Mouse (Mus musculus): ENCODE data around the gene Larp1. TPM values are rescaled to one million over a fixed set of nuclear protein-coding genes. Genes with fewer than 3 reads are reported as not detected.

Larp1 gene
- polyA plus RNA-seq, 1 experiment from 2014 or later = 21.9 TPM

DNA sequence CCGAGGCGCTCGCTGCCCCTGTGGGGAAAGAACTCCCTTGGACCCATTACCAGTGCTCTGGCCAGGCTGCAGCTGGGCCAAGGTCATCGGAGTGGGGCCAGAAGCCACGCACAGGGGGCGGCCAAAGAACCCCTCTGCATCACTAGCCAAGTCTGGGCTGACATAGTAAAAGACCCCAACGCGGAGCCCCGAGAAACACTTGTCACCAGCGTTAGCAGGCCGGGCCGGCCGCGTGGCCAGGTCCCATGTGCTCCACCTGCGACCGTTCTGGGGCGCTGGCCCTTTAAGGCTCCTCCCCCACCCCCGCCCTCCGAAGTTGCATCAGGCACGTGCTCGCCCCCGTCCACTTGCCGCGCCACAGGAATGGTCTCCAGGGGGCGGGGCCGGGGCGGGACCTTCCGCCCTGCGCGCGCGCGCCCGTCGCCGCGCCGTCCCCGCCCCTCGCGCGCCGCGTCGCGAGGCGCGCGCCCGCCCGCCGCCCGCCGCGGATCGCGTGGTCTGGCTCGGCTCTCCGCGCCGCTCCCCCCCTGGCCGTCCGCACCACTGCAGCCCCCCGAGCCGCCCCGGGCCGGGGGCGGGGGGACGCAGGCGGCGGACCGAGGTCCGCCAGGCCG, 320 bp upstream of the Larp1 start:
- Histone ChIP-seq H3K9ac (ENCODE audit: low read depth, low read length) (peak overlapping the region; percentile 96), H3K36me3 (ENCODE audit: control insufficient read depth, insufficient read depth, low read length) (no peaks in the 10 kb centered on the region), H3K4me1 (ENCODE audit: control insufficient read depth, insufficient read depth, low read length) (peaks cover 11% of the 10 kb centered on the region), H3K4me2 (ENCODE audit: low read depth, low read length) (peak overlapping the region; percentile 87), H3K27ac (replicated peaks; ENCODE audit: low read depth, low read length) (peak overlapping the region; percentile 91), H3K4me3 (ENCODE audit: low read depth, low read length) (peak overlapping the region; percentile 97), H3K9me3 (ENCODE audit: control insufficient read depth, low read length) (no peaks in the 10 kb centered on the region), H3K27me3 (replicated peaks; ENCODE audit: control insufficient read depth, insufficient read depth, low read length) (no peaks in the 10 kb centered on the region)
- peak; percentile 96 for DNase-seq (ENCODE audit: low spot score)
- peak; percentile 93 for ATAC-seq (ENCODE audit: low read depth)
- WGBS = 0% methylated on average over 15 of the region's 74 CpGs

DNA sequence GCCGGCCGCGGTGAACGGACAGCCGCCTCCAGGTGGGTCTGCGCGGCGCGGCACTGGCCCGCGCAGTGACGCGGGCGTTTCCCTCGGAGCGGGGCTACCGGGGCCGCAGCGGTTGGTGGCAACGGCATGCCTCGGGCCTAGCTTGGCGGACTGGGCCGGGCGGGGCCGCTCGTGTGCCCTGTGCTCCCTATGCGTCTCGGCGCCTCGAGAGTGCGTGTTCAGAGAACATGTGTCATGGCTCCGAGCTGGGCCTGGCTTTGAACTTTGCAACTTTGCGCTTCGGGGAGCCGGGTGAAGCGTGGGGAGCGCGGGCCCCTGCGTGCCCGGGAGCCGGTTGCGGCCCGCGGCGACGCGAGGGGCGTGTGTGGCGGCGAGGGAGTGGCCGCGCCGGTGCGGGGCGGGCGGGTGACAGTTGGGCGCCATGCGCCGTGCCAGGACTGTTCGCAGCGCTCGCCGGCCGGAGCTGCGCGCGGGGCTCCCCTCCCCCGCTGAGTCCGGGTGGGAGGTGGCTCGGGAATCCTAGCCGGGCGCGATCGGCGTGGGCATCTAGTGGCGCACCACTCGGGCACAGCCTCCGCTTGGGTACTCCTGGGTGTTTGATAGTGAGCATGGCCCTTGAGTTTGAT, 765 bp downstream of the Larp1 start:
- peak overlapping the region; percentile 59 for H3K4me2 ChIP-seq (ENCODE audit: low read depth, low read length)
- peaks cover 11% of the 10 kb centered on the region for H3K4me1 ChIP-seq (ENCODE audit: control insufficient read depth, insufficient read depth, low read length)
- no peaks in the 10 kb centered on the region for H3K27me3 ChIP-seq (replicated peaks; ENCODE audit: control insufficient read depth, insufficient read depth, low read length)
- peak; percentile 65 for ATAC-seq (ENCODE audit: low read depth)
- H3K9ac ChIP-seq (ENCODE audit: low read depth, low read length) = peak overlapping the region; percentile 96
- no peaks in the 10 kb centered on the region for H3K36me3 ChIP-seq (ENCODE audit: control insufficient read depth, insufficient read depth, low read length)
- peak overlapping the region; percentile 97 for H3K4me3 ChIP-seq (ENCODE audit: low read depth, low read length)
- H3K27ac ChIP-seq (replicated peaks; ENCODE audit: low read depth, low read length) = peak overlapping the region; percentile 91
- 0% methylated on average over 38 of the region's 78 CpGs for WGBS
- no peaks in the 10 kb centered on the region for H3K9me3 ChIP-seq (ENCODE audit: control insufficient read depth, low read length)
- DNase-seq (ENCODE audit: low spot score) = peak; percentile 59

- WGBS = 2% methylated on average over 16 of the region's 16 CpGs
- Histone ChIP-seq H3K4me2 (ENCODE audit: low read depth, low read length) (peak overlapping the region; percentile 59), H3K4me3 (ENCODE audit: low read depth, low read length) (peak overlapping the region; percentile 97), H3K9ac (ENCODE audit: low read depth, low read length) (peak overlapping the region; percentile 96), H3K9me3 (ENCODE audit: control insufficient read depth, low read length) (no peaks in the 10 kb centered on the region), H3K4me1 (ENCODE audit: control insufficient read depth, insufficient read depth, low read length) (peaks cover 11% of the 10 kb centered on the region), H3K36me3 (ENCODE audit: control insufficient read depth, insufficient read depth, low read length) (no peaks in the 10 kb centered on the region), H3K27me3 (replicated peaks; ENCODE audit: control insufficient read depth, insufficient read depth, low read length) (no peaks in the 10 kb centered on the region), H3K27ac (replicated peaks; ENCODE audit: low read depth, low read length) (0 out of 2 replicates have a peak overlapping the region, but pooled peaks have one; percentile 91)
- DNase-seq (ENCODE audit: low spot score) (no peak), ATAC-seq (ENCODE audit: low read depth) (no peak)
Observed at GRCm38 (mm10) chr11:58010226-58010781, 1.4 kb downstream of the Larp1 start.

- Histone ChIP-seq H3K36me3 (ENCODE audit: control insufficient read depth, insufficient read depth, low read length) (no peaks in the 10 kb centered on the region), H3K9ac (ENCODE audit: low read depth, low read length) (peak overlapping the region; percentile 96), H3K27me3 (replicated peaks; ENCODE audit: control insufficient read depth, insufficient read depth, low read length) (no peaks in the 10 kb centered on the region), H3K27ac (replicated peaks; ENCODE audit: low read depth, low read length) (no peak overlapping the region), H3K4me3 (ENCODE audit: low read depth, low read length) (peak overlapping the region; percentile 97), H3K9me3 (ENCODE audit: control insufficient read depth, low read length) (no peaks in the 10 kb centered on the region), H3K4me2 (ENCODE audit: low read depth, low read length) (peak overlapping the region; percentile 59), H3K4me1 (ENCODE audit: control insufficient read depth, insufficient read depth, low read length) (peaks cover 11% of the 10 kb centered on the region)
- ATAC-seq (ENCODE audit: low read depth) (no peak), DNase-seq (ENCODE audit: low spot score) (no peak)
- WGBS = 34% methylated on average over 1 of the region's 1 CpGs
Observed at GRCm38 (mm10) chr11:58010930-58011329, 2.1 kb downstream of the Larp1 start.

DNA sequence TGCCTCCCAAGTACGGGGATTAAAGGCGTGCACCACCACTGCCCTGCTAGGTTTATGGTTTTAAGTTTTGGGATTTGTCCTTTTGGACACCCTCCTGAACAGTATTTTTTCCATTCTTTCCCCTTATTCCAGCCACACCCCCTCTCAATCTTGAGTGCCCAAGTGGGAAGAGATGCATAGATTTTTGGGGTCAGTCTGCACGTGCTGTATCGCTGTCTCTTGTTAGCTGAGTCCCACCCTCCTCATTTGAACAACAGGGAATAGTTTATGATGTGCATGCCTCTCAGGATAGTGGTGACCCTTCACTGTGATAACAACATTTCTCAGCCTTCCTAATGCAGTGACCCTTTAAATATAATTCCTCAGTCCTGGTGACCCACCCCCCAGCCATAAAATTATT, 2.9 kb downstream of the Larp1 start:
- 75% methylated on average over 4 of the region's 4 CpGs for WGBS
- H3K9me3 ChIP-seq (ENCODE audit: control insufficient read depth, low read length) = no peaks in the 10 kb centered on the region
- no peak overlapping the region for H3K9ac ChIP-seq (ENCODE audit: low read depth, low read length)
- H3K4me3 ChIP-seq (ENCODE audit: low read depth, low read length) = no peak overlapping the region
- H3K27me3 ChIP-seq (replicated peaks; ENCODE audit: control insufficient read depth, insufficient read depth, low read length) = no peaks in the 10 kb centered on the region
- no peak overlapping the region for H3K27ac ChIP-seq (replicated peaks; ENCODE audit: low read depth, low read length)
- ATAC-seq (ENCODE audit: low read depth) (no peak), DNase-seq (ENCODE audit: low spot score) (no peak)
- H3K4me2 ChIP-seq (ENCODE audit: low read depth, low read length) = no peak overlapping the region
- peaks cover 19% of the 10 kb centered on the region for H3K4me1 ChIP-seq (ENCODE audit: control insufficient read depth, insufficient read depth, low read length)
- no peaks in the 10 kb centered on the region for H3K36me3 ChIP-seq (ENCODE audit: control insufficient read depth, insufficient read depth, low read length)

DNA sequence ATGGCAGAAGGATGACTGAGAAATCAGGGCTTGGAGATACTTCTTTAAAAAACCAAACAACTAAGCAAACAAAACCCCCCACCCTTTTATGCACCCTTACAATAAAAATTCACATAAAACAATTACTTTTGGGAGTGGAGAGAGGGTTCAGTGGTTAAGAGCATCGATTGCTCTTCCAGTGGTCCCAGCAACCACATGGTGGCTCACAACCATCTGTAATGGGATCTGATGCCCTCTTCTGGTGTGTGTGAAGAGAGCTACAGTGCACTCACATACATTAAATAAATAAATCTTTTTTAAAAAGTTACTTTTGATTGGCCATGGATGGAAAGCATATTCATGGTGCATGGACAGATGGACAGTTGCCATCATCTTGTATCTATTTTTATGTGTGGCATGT, 3.8 kb downstream of the Larp1 start:
- no peaks in the 10 kb centered on the region for H3K9me3 ChIP-seq (ENCODE audit: control insufficient read depth, low read length)
- H3K36me3 ChIP-seq (ENCODE audit: control insufficient read depth, insufficient read depth, low read length) = no peaks in the 10 kb centered on the region
- no peak overlapping the region for H3K27ac ChIP-seq (replicated peaks; ENCODE audit: low read depth, low read length)
- 90% methylated on average over 1 of the region's 1 CpGs for WGBS
- H3K27me3 ChIP-seq (replicated peaks; ENCODE audit: control insufficient read depth, insufficient read depth, low read length) = no peaks in the 10 kb centered on the region
- no peak for ATAC-seq (ENCODE audit: low read depth)
- H3K9ac ChIP-seq (ENCODE audit: low read depth, low read length) = no peak overlapping the region
- peaks cover 27% of the 10 kb centered on the region for H3K4me1 ChIP-seq (ENCODE audit: control insufficient read depth, insufficient read depth, low read length)
- no peak for DNase-seq (ENCODE audit: low spot score)
- H3K4me2 ChIP-seq (ENCODE audit: low read depth, low read length) = no peak overlapping the region
- H3K4me3 ChIP-seq (ENCODE audit: low read depth, low read length) = no peak overlapping the region

- Histone ChIP-seq H3K9me3 (ENCODE audit: control insufficient read depth, low read length) (no peaks in the 10 kb centered on the region), H3K27ac (replicated peaks; ENCODE audit: low read depth, low read length) (no peak overlapping the region), H3K4me3 (ENCODE audit: low read depth, low read length) (no peak overlapping the region), H3K9ac (ENCODE audit: low read depth, low read length) (no peak overlapping the region), H3K36me3 (ENCODE audit: control insufficient read depth, insufficient read depth, low read length) (no peaks in the 10 kb centered on the region), H3K27me3 (replicated peaks; ENCODE audit: control insufficient read depth, insufficient read depth, low read length) (no peaks in the 10 kb centered on the region), H3K4me1 (ENCODE audit: control insufficient read depth, insufficient read depth, low read length) (peaks cover 27% of the 10 kb centered on the region), H3K4me2 (ENCODE audit: low read depth, low read length) (no peak overlapping the region)
- ATAC-seq (ENCODE audit: low read depth) (no peak), DNase-seq (ENCODE audit: low spot score) (no peak)
Observed at GRCm38 (mm10) chr11:58013100-58013499, 4.2 kb downstream of the Larp1 start.

- Histone ChIP-seq H3K4me3 (ENCODE audit: low read depth, low read length) (no peak overlapping the region), H3K4me2 (ENCODE audit: low read depth, low read length) (no peak overlapping the region), H3K36me3 (ENCODE audit: control insufficient read depth, insufficient read depth, low read length) (no peaks in the 10 kb centered on the region), H3K9me3 (ENCODE audit: control insufficient read depth, low read length) (no peaks in the 10 kb centered on the region), H3K27ac (replicated peaks; ENCODE audit: low read depth, low read length) (no peak overlapping the region), H3K27me3 (replicated peaks; ENCODE audit: control insufficient read depth, insufficient read depth, low read length) (no peaks in the 10 kb centered on the region), H3K4me1 (ENCODE audit: control insufficient read depth, insufficient read depth, low read length) (peaks cover 27% of the 10 kb centered on the region), H3K9ac (ENCODE audit: low read depth, low read length) (no peak overlapping the region)
- no peak for DNase-seq (ENCODE audit: low spot score)
- no peak for ATAC-seq (ENCODE audit: low read depth)
- WGBS = 81% methylated on average over 1 of the region's 1 CpGs
Observed at GRCm38 (mm10) chr11:58014604-58015003, 5.7 kb downstream of the Larp1 start.

GRCm38 (mm10) chr11:58015339-58015738, 6.5 kb downstream of the Larp1 start:
- 79% methylated on average over 2 of the region's 2 CpGs for WGBS
- no peaks in the 10 kb centered on the region for H3K9me3 ChIP-seq (ENCODE audit: control insufficient read depth, low read length)
- peaks cover 27% of the 10 kb centered on the region for H3K4me1 ChIP-seq (ENCODE audit: control insufficient read depth, insufficient read depth, low read length)
- H3K9ac ChIP-seq (ENCODE audit: low read depth, low read length) = no peak overlapping the region
- no peak overlapping the region for H3K27ac ChIP-seq (replicated peaks; ENCODE audit: low read depth, low read length)
- no peaks in the 10 kb centered on the region for H3K36me3 ChIP-seq (ENCODE audit: control insufficient read depth, insufficient read depth, low read length)
- H3K27me3 ChIP-seq (replicated peaks; ENCODE audit: control insufficient read depth, insufficient read depth, low read length) = no peaks in the 10 kb centered on the region
- H3K4me2 ChIP-seq (ENCODE audit: low read depth, low read length) = no peak overlapping the region
- ATAC-seq (ENCODE audit: low read depth) (no peak), DNase-seq (ENCODE audit: low spot score) (no peak)
- H3K4me3 ChIP-seq (ENCODE audit: low read depth, low read length) = no peak overlapping the region
